In the genomic region with DNA sequence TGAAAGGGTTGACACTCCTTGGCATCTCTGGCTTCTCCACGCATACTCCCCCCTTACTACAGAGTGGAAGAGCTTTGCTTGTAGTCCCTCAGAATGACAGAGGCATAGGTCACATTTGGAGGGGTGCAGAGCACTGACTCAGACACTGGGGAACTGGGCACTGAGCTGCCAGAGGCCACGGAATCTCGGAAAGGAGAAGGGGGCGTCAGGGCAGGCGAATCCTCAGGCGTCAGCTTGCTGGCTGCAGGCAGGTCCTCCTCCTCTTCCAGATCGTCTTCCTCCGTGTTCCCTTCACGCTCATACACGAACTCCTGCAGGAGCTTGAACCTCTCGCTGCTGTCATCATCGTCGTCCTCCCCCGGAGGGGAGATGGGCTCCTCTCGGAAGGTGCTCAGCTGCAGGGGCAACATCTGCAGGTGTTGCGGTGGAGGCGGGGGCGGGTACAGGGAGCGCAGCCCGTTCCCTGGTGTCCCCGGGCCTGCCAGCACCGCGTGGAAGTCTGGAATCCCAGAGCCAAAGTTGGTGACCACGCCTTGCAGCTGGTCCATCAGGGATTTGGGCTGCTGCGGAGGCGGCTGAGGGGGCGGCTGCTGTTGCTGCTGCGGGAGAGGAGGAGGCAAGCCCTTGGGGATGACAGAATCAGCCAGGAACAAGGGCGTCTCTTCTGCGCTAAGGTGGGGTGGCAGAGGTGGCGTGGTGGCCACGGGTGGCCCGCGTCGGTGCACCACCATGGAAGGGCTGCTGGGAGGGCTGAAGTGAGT, we compare ENCODE assay signal across 8 mouse cellular contexts. TPM values are rescaled to one million over a fixed set of nuclear protein-coding genes. Genes with fewer than 3 reads are reported as not detected.
DNase-seq lines count a peak whose midpoint lies in the region; ATAC-seq lines count a peak whose summit lies in the region.

No protein-coding gene starts in this region.

- no peaks in the 10 kb centered on the region for H3K36me3 ChIP-seq in heart, embryonic 15.5 days
- no peaks in the 10 kb centered on the region for H3K36me3 ChIP-seq in forebrain, embryonic 12.5 days (replicated peaks)
- H3K36me3 ChIP-seq in midbrain, embryonic 14.5 days (ENCODE audit: control insufficient read depth, insufficient read depth, low read length): no peaks in the 10 kb centered on the region

- no peaks in the 10 kb centered on the region for H3K9me3 ChIP-seq in heart, embryonic 15.5 days (replicated peaks)
- no peaks in the 10 kb centered on the region for H3K9me3 ChIP-seq in forebrain, embryonic 12.5 days
- no peaks in the 10 kb centered on the region for H3K9me3 ChIP-seq in midbrain, embryonic 14.5 days (ENCODE audit: control insufficient read depth, low read length)

- 2% methylated on average over 35 of the region's 35 CpGs for WGBS in heart, embryonic 15.5 days
- WGBS in forebrain, embryonic 12.5 days: 2% methylated on average over 35 of the region's 35 CpGs
- 1% methylated on average over 35 of the region's 35 CpGs for WGBS in midbrain, embryonic 14.5 days

- DNase-seq in heart, postnatal 4 days: no peak
- DNase-seq in WW6 (ENCODE audit: low read depth, low spot score): peak; percentile 7
- DNase-seq in layer of hippocampus, postnatal 10 days (ENCODE audit: low spot score in 2 of 2): peak; percentile 26 to 43
- DNase-seq in midbrain, embryonic 14.5 days: peak; percentile 51
- no peak for DNase-seq in spleen, adult 18-20 months

- peak overlapping the region; percentile 86 for H3K4me2 ChIP-seq in heart, embryonic 15.5 days
- H3K4me2 ChIP-seq in forebrain, embryonic 12.5 days: peak overlapping the region; percentile 94
- peak overlapping the region; percentile 96 for H3K4me2 ChIP-seq in midbrain, embryonic 14.5 days (ENCODE audit: low read length)

- peaks cover 10% of the 10 kb centered on the region for H3K4me1 ChIP-seq in heart, embryonic 15.5 days (replicated peaks)
- H3K4me1 ChIP-seq in forebrain, embryonic 12.5 days: peaks cover 12% of the 10 kb centered on the region
- H3K4me1 ChIP-seq in midbrain, embryonic 14.5 days (ENCODE audit: control insufficient read depth, insufficient read depth, low read length): peaks cover 13% of the 10 kb centered on the region; the same call in 1 of the 2 replicates

- peaks cover 7% of the 10 kb centered on the region; the same call in 1 of the 2 replicates for H3K27me3 ChIP-seq in heart, embryonic 15.5 days
- H3K27me3 ChIP-seq in forebrain, embryonic 12.5 days: peaks cover 12% of the 10 kb centered on the region; the same call in 1 of the 2 replicates
- H3K27me3 ChIP-seq in midbrain, embryonic 14.5 days (ENCODE audit: control insufficient read depth, insufficient read depth, low read length): no peaks in the 10 kb centered on the region

- H3K9ac ChIP-seq in heart, embryonic 15.5 days: no peak overlapping the region
- peak overlapping the region; percentile 58 for H3K9ac ChIP-seq in forebrain, embryonic 12.5 days
- H3K9ac ChIP-seq in midbrain, embryonic 14.5 days (replicated peaks; ENCODE audit: low read length): peak overlapping the region; percentile 69

- H3K4me3 ChIP-seq in heart, embryonic 15.5 days: peak overlapping the region; percentile 50
- H3K4me3 ChIP-seq in forebrain, embryonic 12.5 days (replicated peaks): peak overlapping the region; percentile 46
- peak overlapping the region; percentile 50 for H3K4me3 ChIP-seq in midbrain, embryonic 14.5 days (replicated peaks; ENCODE audit: low read depth, low read length)

- ATAC-seq in heart, embryonic 15.5 days (replicated peaks; ENCODE audit: insufficient number of reproducible peaks, insufficient read depth, low FRiP score, low read depth): no peak
- peak; percentile 71 for ATAC-seq in forebrain, embryonic 12.5 days (ENCODE audit: low FRiP score)
- ATAC-seq in midbrain, embryonic 14.5 days (ENCODE audit: low FRiP score, low TSS enrichment): peak; percentile 62
- no peak for ATAC-seq in cerebellum, adult (ENCODE audit: insufficient number of reproducible peaks, low FRiP score, low TSS enrichment)

- no peak overlapping the region for H3K27ac ChIP-seq in heart, embryonic 15.5 days
- H3K27ac ChIP-seq in forebrain, embryonic 12.5 days: no peak overlapping the region
- H3K27ac ChIP-seq in midbrain, embryonic 14.5 days (replicated peaks; ENCODE audit: low read depth, low read length): no peak overlapping the region

RNA-seq across cellular contexts. Expression of a gene that starts 7.9 kb away (rescaled TPM):
- polyA plus RNA-seq in heart, embryonic 15.5 days (2015; fragmentation: Nextera tagmentation; extraction: Ambion mirVana): not detected in 2 replicates
- not detected for total RNA-seq in heart, postnatal 4 days (2021)
- not detected in 2 replicates for polyA plus RNA-seq in forebrain, embryonic 12.5 days (2016; fragmentation: Nextera tagmentation; extraction: Ambion mirVana)
- not detected for total RNA-seq in layer of hippocampus, postnatal 10 days (2021)
- polyA plus RNA-seq in midbrain, embryonic 14.5 days (2014; fragmentation: Nextera tagmentation; extraction: Ambion mirVana): not detected in 2 replicates

Comparison
In these comparisons a context has a peak if more than half of its experiments do, and no peak if none do; other contexts are left out.
1. ATAC-seq: peak in forebrain, embryonic 12.5 days (single experiment) and midbrain, embryonic 14.5 days (single experiment); none in heart, embryonic 15.5 days (single experiment) and cerebellum, adult (single experiment).
2. DNase-seq: peak in WW6 (single experiment), layer of hippocampus, postnatal 10 days (2 of 2) and midbrain, embryonic 14.5 days (single experiment); none in heart, postnatal 4 days (single experiment) and spleen, adult 18-20 months (0 of 2).
3. Peak in every context shown above with its lines, with median percentiles within 50 percentile points of each other: H3K4me2 ChIP-seq and H3K4me3 ChIP-seq.